Mouse (Mus musculus): Measurements from ENCODE around the gene Ciao1. TPM values are rescaled to one million over a fixed set of nuclear protein-coding genes. Genes with fewer than 3 reads are reported as not detected.

Gene Ciao1
- polyA plus RNA-seq, 2 experiments, result 29.1 to 38.3 TPM

DNA sequence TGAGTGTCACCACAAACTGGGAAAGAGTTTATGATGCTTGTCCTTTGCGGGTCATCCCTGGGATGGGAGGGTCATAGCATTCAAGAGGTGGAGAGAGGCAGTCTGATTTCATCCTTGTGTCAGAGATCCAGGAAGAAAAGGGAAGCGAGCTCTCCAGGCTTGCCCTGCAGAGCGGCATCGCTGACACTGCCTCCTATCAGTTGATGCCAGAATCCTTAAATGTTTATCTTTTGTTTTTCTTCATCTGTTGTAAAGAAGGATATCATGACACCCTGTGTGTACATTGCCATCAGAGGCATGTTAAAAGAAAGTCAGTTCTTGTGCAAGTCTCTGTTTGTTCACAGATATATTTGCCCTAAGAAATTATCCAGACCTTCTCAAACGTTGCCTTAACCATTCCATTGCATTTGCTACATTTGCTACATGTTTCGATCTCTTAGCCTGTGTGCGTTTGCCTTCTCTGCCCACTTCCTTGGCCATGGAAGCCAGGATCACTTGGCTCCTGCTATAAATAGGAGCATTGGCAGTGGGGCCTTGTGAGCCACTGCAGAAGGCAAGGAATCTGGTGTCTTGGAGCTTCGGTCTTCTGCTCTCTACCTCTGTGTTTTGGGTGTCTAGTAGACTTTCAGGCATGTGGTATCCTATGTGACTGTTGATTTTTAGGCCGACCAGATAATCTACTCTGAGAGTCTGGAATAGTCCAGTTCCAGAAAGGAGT, 2.8 kb upstream of the Ciao1 start:
- Histone ChIP-seq H3K4me2 (ENCODE audit: low read depth) (peak overlapping the region; percentile 92), H3K27ac (peak overlapping the region; percentile 14; the same call in 1 of the 2 replicates), H3K4me3 (ENCODE audit: insufficient read depth in 1 of 2, low read depth in 2 of 2, low read length in 2 of 2) (0 out of 4 replicates have a peak overlapping the region, but pooled peaks of 1 of the 2 experiments have one; percentile 3), H3K36me3 (replicated peaks; ENCODE audit: control insufficient read depth, insufficient read depth, low read depth) (peaks cover 10% of the 10 kb centered on the region), H3K4me1 (replicated peaks; ENCODE audit: control insufficient read depth in 2 of 2, insufficient read depth in 2 of 2, low read length in 1 of 2) (peaks cover 19 to 29% of the 10 kb centered on the region in 2 experiments), H3K9me3 (ENCODE audit: control insufficient read depth, low read length) (no peaks in the 10 kb centered on the region), H3K27me3 (ENCODE audit: control insufficient read depth, insufficient read depth, low read length) (no peaks in the 10 kb centered on the region), H3K9ac (replicated peaks) (0 out of 2 replicates have a peak overlapping the region, but pooled peaks have one; percentile 12)
- 60% methylated on average over 9 of the region's 9 CpGs for WGBS (ENCODE audit: insufficient replicate concordance)
- DNase-seq (ENCODE audit: low read depth in 3 of 3, low spot score in 3 of 3), result no peak
- TF ChIP-seq CTCF (IDR thresholded peaks at IDR 0.05; ENCODE audit: low read depth) (no peak), EP300 (IDR thresholded peaks at IDR 0.05; ENCODE audit: low read depth) (peak; percentile 35; the same call in 1 of the 2 replicates)
- no peak for ATAC-seq (ENCODE audit: insufficient read depth)

DNA sequence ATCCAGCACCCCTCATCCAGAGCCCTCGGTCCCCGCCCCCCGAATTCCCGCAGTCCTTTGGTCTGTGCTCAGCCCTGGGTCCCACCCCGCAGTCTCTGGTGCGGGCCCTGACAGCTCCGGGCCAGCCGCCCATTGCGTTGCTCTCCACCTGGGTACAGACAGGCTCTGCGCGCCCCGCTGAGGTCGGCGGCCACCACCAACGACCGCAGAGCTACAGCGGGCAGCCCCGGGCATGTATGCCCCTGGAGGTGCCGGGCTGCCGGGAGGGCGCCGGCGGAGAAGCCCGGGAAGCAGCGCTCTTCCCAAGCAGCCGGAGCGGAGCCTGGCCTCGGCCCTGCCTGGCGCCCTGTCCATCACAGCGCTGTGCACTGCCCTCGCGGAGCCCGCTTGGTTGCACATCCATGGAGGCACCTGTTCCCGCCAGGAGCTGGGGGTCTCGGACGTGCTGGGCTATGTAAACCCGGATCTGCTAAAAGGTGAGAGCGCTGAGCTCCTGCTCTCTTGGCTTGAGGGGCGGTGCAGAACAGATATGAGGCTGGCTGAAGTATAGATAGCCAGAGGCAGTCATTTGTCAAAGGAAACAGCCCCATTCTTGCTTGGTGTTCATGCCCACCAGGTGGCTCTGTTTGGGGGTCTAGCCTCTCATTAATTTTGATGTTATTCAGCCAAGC, 853 bp upstream of the Ciao1 start:
- H3K27me3 ChIP-seq (ENCODE audit: control insufficient read depth, insufficient read depth, low read length), result no peaks in the 10 kb centered on the region
- WGBS (ENCODE audit: insufficient replicate concordance), result 1% methylated on average over 39 of the region's 39 CpGs
- peak overlapping the region; percentile 92 for H3K4me2 ChIP-seq (ENCODE audit: low read depth)
- DNase-seq (ENCODE audit: low read depth in 3 of 3, low spot score in 3 of 3), result peak; percentile 45 to 54 (median 54)
- peaks cover 19 to 29% of the 10 kb centered on the region in 2 experiments for H3K4me1 ChIP-seq (replicated peaks; ENCODE audit: control insufficient read depth in 2 of 2, insufficient read depth in 2 of 2, low read length in 1 of 2)
- TF ChIP-seq CTCF (IDR thresholded peaks at IDR 0.05; ENCODE audit: low read depth), result peak; percentile 47
- TF ChIP-seq EP300 (IDR thresholded peaks at IDR 0.05; ENCODE audit: low read depth), result no peak
- H3K9me3 ChIP-seq (ENCODE audit: control insufficient read depth, low read length), result no peaks in the 10 kb centered on the region
- peaks cover 19% of the 10 kb centered on the region for H3K36me3 ChIP-seq (replicated peaks; ENCODE audit: control insufficient read depth, insufficient read depth, low read depth)
- peak overlapping the region; percentile 84 for H3K4me3 ChIP-seq (ENCODE audit: insufficient read depth in 1 of 2, low read depth in 2 of 2, low read length in 2 of 2)
- H3K27ac ChIP-seq, result peak overlapping the region; percentile 75
- peak overlapping the region; percentile 91 for H3K9ac ChIP-seq (replicated peaks)
- peak; percentile 50 for ATAC-seq (ENCODE audit: insufficient read depth)

DNA sequence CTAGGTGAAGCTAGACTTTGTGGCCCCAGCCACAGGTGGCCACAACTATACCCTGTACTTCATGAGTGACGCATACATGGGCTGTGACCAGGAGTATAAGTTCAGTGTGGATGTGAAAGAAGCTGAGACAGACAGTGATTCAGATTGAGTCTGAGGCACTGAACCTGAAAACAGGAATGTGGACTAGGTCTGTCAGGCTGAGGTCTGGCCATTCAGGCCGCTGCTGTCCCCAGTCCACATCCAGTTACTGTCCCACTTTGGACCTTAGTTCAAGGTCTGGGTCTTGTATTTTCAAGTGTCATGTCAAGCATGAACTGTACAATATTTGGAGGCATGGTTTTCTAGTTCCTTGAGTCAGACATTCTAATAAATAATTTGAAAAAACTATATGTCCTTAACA, 7.6 kb downstream of the Ciao1 start:
- H3K27me3 ChIP-seq (ENCODE audit: control insufficient read depth, insufficient read depth, low read length), result no peaks in the 10 kb centered on the region
- no peak overlapping the region for H3K27ac ChIP-seq
- no peak overlapping the region for H3K9ac ChIP-seq (replicated peaks)
- 84% methylated on average over 2 of the region's 2 CpGs for WGBS (ENCODE audit: insufficient replicate concordance)
- peaks cover 66% of the 10 kb centered on the region for H3K36me3 ChIP-seq (replicated peaks; ENCODE audit: control insufficient read depth, insufficient read depth, low read depth)
- ATAC-seq (ENCODE audit: insufficient read depth), result no peak
- H3K4me1 ChIP-seq (replicated peaks; ENCODE audit: control insufficient read depth in 2 of 2, insufficient read depth in 2 of 2, low read length in 1 of 2), result no peaks in the 10 kb centered on the region
- DNase-seq (ENCODE audit: low read depth in 3 of 3, low spot score in 3 of 3), result no peak
- H3K4me2 ChIP-seq (ENCODE audit: low read depth), result no peak overlapping the region
- no peaks in the 10 kb centered on the region for H3K9me3 ChIP-seq (ENCODE audit: control insufficient read depth, low read length)
- no peak for TF ChIP-seq EP300 (IDR thresholded peaks at IDR 0.05; ENCODE audit: low read depth)
- no peak for TF ChIP-seq CTCF (IDR thresholded peaks at IDR 0.05; ENCODE audit: low read depth)
- H3K4me3 ChIP-seq (ENCODE audit: insufficient read depth in 1 of 2, low read depth in 2 of 2, low read length in 2 of 2), result no peak overlapping the region

DNA sequence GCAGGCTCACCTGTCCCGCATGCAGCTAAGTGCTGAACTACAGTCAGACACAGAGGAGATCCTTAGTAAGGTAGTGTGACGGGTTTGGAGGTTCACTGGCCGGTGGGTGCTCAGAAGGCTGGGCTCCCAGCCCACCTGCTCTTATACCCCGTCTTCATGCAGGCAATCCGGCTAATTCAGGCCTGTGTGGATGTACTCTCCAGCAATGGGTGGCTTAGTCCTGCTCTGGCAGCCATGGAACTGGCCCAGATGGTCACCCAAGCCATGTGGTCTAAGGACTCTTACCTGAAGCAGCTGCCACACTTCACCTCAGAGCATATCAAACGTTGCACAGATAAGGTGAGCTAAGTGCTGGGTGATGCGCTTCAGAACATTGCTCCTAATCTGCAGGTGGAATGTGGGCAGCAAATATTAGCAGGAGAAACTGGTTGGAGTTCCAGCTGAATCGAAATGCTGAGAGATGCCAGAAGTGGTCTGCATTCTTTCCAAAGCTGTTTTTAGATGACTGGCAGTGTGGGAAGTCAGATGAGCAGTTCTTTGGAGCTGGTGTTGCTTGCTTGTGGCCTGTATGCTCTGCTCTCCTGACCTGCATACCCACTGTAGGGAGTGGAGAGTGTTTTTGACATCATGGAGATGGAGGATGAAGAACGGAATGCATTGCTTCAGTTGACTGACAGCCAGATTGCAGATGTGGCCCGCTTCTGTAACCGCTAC, 9.6 kb downstream of the Ciao1 start:
- DNase-seq (ENCODE audit: low read depth in 3 of 3, low spot score in 3 of 3), result no peak
- ATAC-seq (ENCODE audit: insufficient read depth), result no peak
- Histone ChIP-seq H3K4me3 (ENCODE audit: insufficient read depth in 1 of 2, low read depth in 2 of 2, low read length in 2 of 2) (no peak overlapping the region), H3K4me1 (replicated peaks; ENCODE audit: control insufficient read depth in 2 of 2, insufficient read depth in 2 of 2, low read length in 1 of 2) (no peaks in the 10 kb centered on the region), H3K27ac (no peak overlapping the region), H3K27me3 (ENCODE audit: control insufficient read depth, insufficient read depth, low read length) (no peaks in the 10 kb centered on the region), H3K4me2 (ENCODE audit: low read depth) (no peak overlapping the region), H3K9ac (replicated peaks) (no peak overlapping the region), H3K9me3 (ENCODE audit: control insufficient read depth, low read length) (no peaks in the 10 kb centered on the region), H3K36me3 (replicated peaks; ENCODE audit: control insufficient read depth, insufficient read depth, low read depth) (peaks cover 76% of the 10 kb centered on the region)
- WGBS (ENCODE audit: insufficient replicate concordance), result 85% methylated on average over 11 of the region's 11 CpGs
- TF ChIP-seq EP300 (IDR thresholded peaks at IDR 0.05; ENCODE audit: low read depth) (no peak), CTCF (IDR thresholded peaks at IDR 0.05; ENCODE audit: low read depth) (no peak)

DNA sequence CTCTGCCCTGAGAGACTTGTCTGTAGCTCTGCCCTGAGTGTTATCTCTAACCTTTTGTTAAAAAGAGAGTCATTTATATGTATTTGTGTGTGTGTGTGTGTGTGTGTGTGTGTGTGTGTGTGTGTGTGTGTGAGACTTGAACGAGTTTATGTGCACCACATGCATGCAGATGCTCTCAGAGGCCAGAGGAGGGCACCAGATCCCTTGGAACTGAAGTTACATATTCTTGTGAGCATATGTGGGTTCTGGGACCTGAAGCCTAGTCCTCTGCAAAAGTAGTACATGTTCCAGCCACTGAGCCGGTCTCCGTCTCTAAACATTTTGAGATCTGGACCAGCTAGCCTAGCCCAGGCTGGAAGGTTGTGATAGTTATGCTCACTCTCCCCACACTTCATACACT, 22.4 kb downstream of the Ciao1 start:
- Histone ChIP-seq H3K4me3 (ENCODE audit: insufficient read depth in 1 of 2, low read depth in 2 of 2, low read length in 2 of 2) (no peak overlapping the region), H3K9ac (replicated peaks) (no peak overlapping the region), H3K9me3 (ENCODE audit: control insufficient read depth, low read length) (no peaks in the 10 kb centered on the region), H3K4me1 (replicated peaks; ENCODE audit: control insufficient read depth in 2 of 2, insufficient read depth in 2 of 2, low read length in 1 of 2) (no peaks in the 10 kb centered on the region), H3K36me3 (replicated peaks; ENCODE audit: control insufficient read depth, insufficient read depth, low read depth) (peaks cover 91% of the 10 kb centered on the region), H3K27ac (no peak overlapping the region), H3K27me3 (ENCODE audit: control insufficient read depth, insufficient read depth, low read length) (no peaks in the 10 kb centered on the region), H3K4me2 (ENCODE audit: low read depth) (no peak overlapping the region)
- no peak for TF ChIP-seq EP300 (IDR thresholded peaks at IDR 0.05; ENCODE audit: low read depth)
- peak; percentile 31; the same call in 1 of the 2 replicates for TF ChIP-seq CTCF (IDR thresholded peaks at IDR 0.05; ENCODE audit: low read depth)
- WGBS (ENCODE audit: insufficient replicate concordance), result 88% methylated on average over 3 of the region's 3 CpGs
- no peak for ATAC-seq (ENCODE audit: insufficient read depth)
- DNase-seq (ENCODE audit: low read depth in 3 of 3, low spot score in 3 of 3), result no peak
